Mouse (Mus musculus): Measurements from ENCODE around the gene Syne2. TPM values are rescaled to one million over a fixed set of nuclear protein-coding genes. Genes with fewer than 3 reads are reported as not detected.
"Not testable (repeated sequence)": the region's sequence is repeated elsewhere in the genome, so short reads cannot be mapped to it uniquely, and the experiment has no call there.

Gene Syne2
- total RNA-seq (2021) = 10 to 100 TPM; 46.8 to 78.3 TPM
- long read RNA-seq, experiment 1, partial matches to known transcripts = 7 of 9 reads
- long read RNA-seq, experiment 1, other reads (novel, unspliced or antisense) = 2 of 9 reads
- long read RNA-seq, experiment 2, partial matches to known transcripts = 4 of 4 reads
- long read RNA-seq, experiment 2, other reads (novel, unspliced or antisense) = 0 of 4 reads

- peak; percentile 91 for DNase-seq
These were observed at the start of gene Syne2 for GRCm38 (mm10) chr12:75817959-75818452. Gene Syne2, plus strand, starts transcription at chr12:75818134.

- no peak for DNase-seq
These were observed 46.5 kb upstream of the Syne2 start for GRCm38 (mm10) chr12:75771410-75771809.

- peak; percentile 83 for DNase-seq
These were observed 45.4 kb upstream of the Syne2 start for GRCm38 (mm10) chr12:75772424-75773034.

DNA sequence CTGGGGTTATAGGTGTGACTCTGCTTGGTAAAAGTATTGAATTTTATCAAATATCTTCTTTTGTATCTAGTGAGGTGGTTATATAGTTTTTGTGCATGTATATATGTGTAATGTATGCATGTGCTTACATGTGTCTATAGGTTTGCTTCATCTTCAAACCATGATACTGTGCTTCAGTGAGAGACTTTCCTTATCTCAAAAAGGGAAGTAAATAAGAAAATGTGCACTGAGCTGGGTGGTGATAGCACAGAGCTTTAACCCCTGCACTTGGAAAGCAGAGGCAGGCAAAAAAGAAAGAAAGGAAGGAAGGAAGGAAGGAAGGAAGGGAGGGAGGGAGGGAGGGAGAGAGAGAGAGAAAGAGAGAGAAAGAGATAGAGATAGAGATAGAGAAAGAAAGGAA lies 36.5 kb upstream of the Syne2 start:
- DNase-seq = no peak

GRCm38 (mm10) chr12:75781995-75782394 lies 35.9 kb upstream of the Syne2 start:
- no peak for DNase-seq

DNA sequence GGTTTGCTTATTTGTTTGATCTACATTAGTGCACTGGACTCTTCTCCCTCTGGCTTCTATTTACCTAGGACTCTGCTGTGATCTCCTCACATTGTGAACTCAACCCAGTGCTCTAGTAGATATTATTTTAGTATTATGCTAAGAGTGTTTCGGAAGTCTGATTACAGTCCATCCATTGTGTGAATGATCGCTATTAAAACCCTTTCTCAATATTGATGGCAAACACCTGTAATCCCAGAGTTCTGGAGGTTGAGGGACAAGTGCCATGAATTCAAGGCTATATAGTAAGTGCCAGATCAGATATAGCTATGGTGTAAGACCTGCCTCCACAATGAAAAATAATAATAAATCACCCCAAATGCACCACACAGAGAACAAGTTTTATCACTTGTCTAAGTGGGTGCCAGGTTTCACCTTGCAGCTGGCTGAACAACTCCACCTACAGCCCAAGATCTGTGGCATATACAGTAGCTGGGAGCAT lies 33.6 kb upstream of the Syne2 start:
- DNase-seq = no peak

GRCm38 (mm10) chr12:75786681-75787080 lies 31.3 kb upstream of the Syne2 start:
- not testable (repeated sequence) for DNase-seq

GRCm38 (mm10) chr12:75789451-75789850 lies 28.5 kb upstream of the Syne2 start:
- no peak for DNase-seq

- no peak for DNase-seq
These were observed 23.4 kb upstream of the Syne2 start for GRCm38 (mm10) chr12:75794527-75794926.

- peak; percentile 35 for DNase-seq
These were observed 21.4 kb upstream of the Syne2 start for GRCm38 (mm10) chr12:75796510-75796909.

GRCm38 (mm10) chr12:75806281-75806680 lies 11.7 kb upstream of the Syne2 start:
- DNase-seq = peak; percentile 31

DNA sequence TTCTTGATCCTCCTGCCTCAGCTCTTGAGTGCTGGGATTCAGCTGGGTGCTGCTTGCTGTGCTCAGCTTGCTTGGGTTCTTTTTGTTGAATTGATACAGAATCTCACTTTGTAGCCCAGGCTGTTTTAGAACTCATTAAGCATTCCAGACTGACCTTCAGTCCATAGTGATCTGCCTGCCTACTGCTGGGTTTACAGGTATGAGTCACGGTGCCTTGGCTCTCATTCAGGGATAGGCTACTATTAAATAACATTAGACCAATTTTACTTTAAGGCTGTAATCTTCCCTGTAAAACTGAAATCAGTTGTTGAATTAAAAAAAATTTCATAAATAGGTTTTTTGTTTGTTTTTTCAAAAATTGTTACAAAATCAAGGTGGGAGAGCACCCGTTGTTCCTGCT lies 4.2 kb upstream of the Syne2 start:
- peak; percentile 45 for DNase-seq

GRCm38 (mm10) chr12:75814551-75814950 lies 3.4 kb upstream of the Syne2 start:
- DNase-seq = no peak

GRCm38 (mm10) chr12:75816981-75817856 lies 715 bp upstream of the Syne2 start:
- no peak for DNase-seq

GRCm38 (mm10) chr12:75818453-75819434 lies 810 bp downstream of the Syne2 start:
- peak; percentile 81 for DNase-seq

GRCm38 (mm10) chr12:75819481-75819880 lies 1.5 kb downstream of the Syne2 start:
- DNase-seq = no peak

DNA sequence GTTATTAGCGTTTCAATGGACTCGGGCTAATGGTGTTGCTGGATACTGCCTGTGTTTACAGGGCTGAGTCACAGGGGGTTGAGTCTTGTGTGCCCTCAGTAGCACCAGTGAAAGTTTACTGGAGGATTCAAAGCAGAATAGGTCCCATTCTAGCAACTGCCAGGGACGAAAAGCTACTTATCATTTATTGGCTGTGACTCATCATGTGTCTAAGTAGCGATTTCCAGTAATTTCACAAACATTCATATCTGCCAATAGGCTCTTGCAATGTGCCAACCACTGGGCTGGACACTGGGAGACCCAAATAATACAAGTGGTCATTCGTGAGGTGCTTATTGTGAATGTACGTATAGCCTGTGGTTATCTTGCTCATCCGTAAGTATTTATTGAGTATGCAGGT lies 2.3 kb downstream of the Syne2 start:
- peak; percentile 35 for DNase-seq

GRCm38 (mm10) chr12:75822122-75822521 lies 4.2 kb downstream of the Syne2 start:
- DNase-seq = peak; percentile 63

GRCm38 (mm10) chr12:75823475-75823874 lies 5.5 kb downstream of the Syne2 start:
- no peak for DNase-seq

- DNase-seq = no peak
These were observed 7.5 kb downstream of the Syne2 start for GRCm38 (mm10) chr12:75825458-75825857.

DNA sequence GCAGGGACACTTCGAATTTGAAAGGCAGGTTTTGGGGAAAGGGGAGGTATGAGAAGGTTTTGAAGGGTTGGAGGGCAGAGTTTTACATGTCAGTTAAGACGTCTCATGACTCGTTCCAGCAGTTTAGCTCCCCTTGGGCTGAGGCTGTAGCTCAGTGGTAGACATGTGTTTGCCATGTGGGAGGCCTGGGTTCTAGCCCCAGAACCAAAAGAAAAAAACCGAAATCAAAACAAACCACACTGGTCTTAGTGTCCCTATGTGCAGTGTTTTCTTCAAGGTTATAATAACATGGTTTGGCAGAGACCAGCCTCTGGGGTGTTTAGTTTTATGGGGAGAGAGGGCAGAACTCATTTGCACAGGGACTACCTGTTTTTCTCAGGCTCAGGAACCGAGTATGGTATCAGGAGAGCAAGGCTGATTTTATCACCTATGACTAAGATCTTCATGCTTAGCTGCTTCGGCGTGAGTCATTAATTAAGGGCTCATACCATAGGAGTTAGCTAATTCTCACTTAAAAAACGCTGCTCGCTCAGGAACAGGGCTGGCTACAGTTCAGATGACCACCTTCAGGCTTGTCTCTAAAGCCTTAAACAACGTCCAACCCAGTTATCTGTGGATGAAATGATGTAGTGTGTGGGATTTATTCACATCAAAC lies 8.9 kb downstream of the Syne2 start:
- DNase-seq = peak; percentile 16
